Mouse (Mus musculus): ENCODE measurements at regions not wholly inside any gene's neighbourhood (a gene's known extent, or its start where the extent isn't known, plus 50 kb on each side); places are given as distances from the start of the nearest gene placed in this dataset.

GRCm38 (mm10) chr10:53436023-53436475 lies 56.3 kb upstream of the Cep85l start:
- intact Hi-C loops (cut with DNase I) = loop anchor here (2.0 to 5.0 kb wide), 2 partner anchors 27 to 39 kb away; no protein-coding TSS in a partner anchor
- no peak for DNase-seq

GRCm38 (mm10) chr10:53435181-53435874 lies 55.6 kb upstream of the Cep85l start:
- intact Hi-C loops (cut with DNase I) = loop anchor here (2.0 to 5.0 kb wide), 2 partner anchors 38 to 87 kb away; no protein-coding TSS in a partner anchor

GRCm38 (mm10) chr10:53434376-53435171 lies 54.8 kb upstream of the Cep85l start:
- DNase-seq = peak in 1 of 2 experiments; percentile 54
- intact Hi-C loops (cut with DNase I) = loop anchor here (2.0 to 5.0 kb wide), 2 partner anchors 37 to 86 kb away; no protein-coding TSS in a partner anchor

More at GRCm38 (mm10) chr10:53435181-53435874, 55.6 kb upstream of the Cep85l start:
- peak; percentile 84 to 85 for DNase-seq

GRCm38 (mm10) chr10:53432794-53433193 lies 53.0 kb upstream of the Cep85l start:
- intact Hi-C loops (cut with DNase I) = no loop called here
- no peak for DNase-seq

GRCm38 (mm10) chr10:53429539-53430344 lies 50.0 kb upstream of the Cep85l start:
- intact Hi-C loops (cut with DNase I) = loop anchor here (2.0 kb wide), 1 partner anchor 51 kb away; the partner anchor contains the start of gene Cep85l
- no peak for DNase-seq

Data from heart, postnatal 36 days (tissue).